Mouse (Mus musculus) cerebellum, adult 18-20 months (tissue): ENCODE measurements around the gene Fbxo11.
A peak's percentile ranks its signal among the peaks of the same experiment; 100 is the strongest.
"Not testable (repeated sequence)": the region's sequence is repeated elsewhere in the genome, so short reads cannot be mapped to it uniquely, and the experiment has no call there.

Source experiments
- DNase-seq, 2 experiments: peaks; one replicate each; pipeline ENCODE4 v3.0.0; 2021

Fbxo11 gene

GRCm38 (mm10) chr17:88066799-88067198 lies 1.7 kb upstream of the Fbxo11 start:
- no peak for DNase-seq

GRCm38 (mm10) chr17:88065801-88066646 lies 933 bp upstream of the Fbxo11 start:
- peak; percentile 85 to 95 for DNase-seq

GRCm38 (mm10) chr17:88064347-88065030 lies 602 bp downstream of the Fbxo11 start:
- DNase-seq, result peak; percentile 53 to 74

GRCm38 (mm10) chr17:88063980-88064346 lies 1.1 kb downstream of the Fbxo11 start:
- DNase-seq, result peak; percentile 67 to 78

- no peak for DNase-seq
Measured at GRCm38 (mm10) chr17:88062860-88063580, 2.1 kb downstream of the Fbxo11 start.

- DNase-seq, result no peak
Measured at GRCm38 (mm10) chr17:88061942-88062341, 3.1 kb downstream of the Fbxo11 start.

- DNase-seq, result no peak
Measured at GRCm38 (mm10) chr17:88058280-88058679, 6.8 kb downstream of the Fbxo11 start.

GRCm38 (mm10) chr17:88057846-88058245 lies 7.2 kb downstream of the Fbxo11 start:
- DNase-seq, result no peak

- DNase-seq, result no peak
Measured at GRCm38 (mm10) chr17:88051679-88052078, 13.4 kb downstream of the Fbxo11 start.

- DNase-seq, result no peak
Measured at GRCm38 (mm10) chr17:88050892-88051291, 14.2 kb downstream of the Fbxo11 start.

- no peak for DNase-seq
Measured at GRCm38 (mm10) chr17:88050318-88050717, 14.8 kb downstream of the Fbxo11 start.

GRCm38 (mm10) chr17:88042099-88043086 lies 22.7 kb downstream of the Fbxo11 start:
- DNase-seq, result no peak

- no peak for DNase-seq
Measured at GRCm38 (mm10) chr17:88040810-88041209, 24.3 kb downstream of the Fbxo11 start.

- DNase-seq, result no peak
Measured at GRCm38 (mm10) chr17:88034418-88034817, 30.7 kb downstream of the Fbxo11 start.

- no peak for DNase-seq
Measured at GRCm38 (mm10) chr17:88031755-88032154, 33.3 kb downstream of the Fbxo11 start.

GRCm38 (mm10) chr17:88029194-88029970 lies 35.7 kb downstream of the Fbxo11 start:
- no peak for DNase-seq

GRCm38 (mm10) chr17:88025227-88025626 lies 39.9 kb downstream of the Fbxo11 start:
- peak; percentile 63 to 72 for DNase-seq

- no peak for DNase-seq
Measured at GRCm38 (mm10) chr17:88023924-88024323, 41.2 kb downstream of the Fbxo11 start.

GRCm38 (mm10) chr17:88016027-88016426 lies 49.1 kb downstream of the Fbxo11 start:
- DNase-seq, result not testable (repeated sequence)

GRCm38 (mm10) chr17:88014456-88014855 lies 50.6 kb downstream of the Fbxo11 start:
- DNase-seq, result no peak

- DNase-seq, result no peak
Measured at GRCm38 (mm10) chr17:88006956-88007355, 58.1 kb downstream of the Fbxo11 start.
